Mouse (Mus musculus) testis, postnatal 10 days (tissue): ENCODE data around the gene Hist1h3e.
"Not testable (repeated sequence)": the region's sequence is repeated elsewhere in the genome, so short reads cannot be mapped to it uniquely, and the experiment has no call there.

ENCODE experiments used
- DNase-seq: peaks from one replicate; pipeline ENCODE4 v3.0.0; 2021; ENCODE audit warnings: low spot score

The Hist1h3e gene

GRCm38 (mm10) chr13:23582219-23583056, 20.3 kb upstream of the Hist1h3e start:
- no peak for DNase-seq

GRCm38 (mm10) chr13:23581408-23582218, 19.4 kb upstream of the Hist1h3e start, which contains the start of gene Hist1h4d:
TSS of gene Hist1h4d (plus strand) at chr13:23581598.
- peak; percentile 91 for DNase-seq

DNA sequence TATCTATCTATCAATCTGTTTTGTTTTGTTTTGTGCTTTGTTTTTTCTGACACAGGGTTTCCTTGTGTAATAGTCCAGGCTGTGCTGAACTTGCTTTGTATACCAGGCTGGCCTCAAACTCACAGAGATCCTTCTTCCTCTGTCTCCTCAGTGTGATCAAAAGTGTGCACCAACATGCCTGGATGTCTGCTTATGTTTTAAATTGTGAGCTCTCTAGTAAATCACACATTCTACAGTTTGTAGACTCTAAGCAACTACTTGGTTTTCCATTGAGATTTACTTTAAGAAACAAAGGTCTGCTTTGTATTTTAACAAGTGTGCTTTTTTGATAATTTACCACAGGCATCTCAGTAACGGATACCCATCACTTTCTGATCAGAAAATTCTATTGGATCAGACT, 15.7 kb upstream of the Hist1h3e start:
- DNase-seq, result no peak

GRCm38 (mm10) chr13:23576906-23577639, 14.9 kb upstream of the Hist1h3e start:
- DNase-seq, result no peak

DNA sequence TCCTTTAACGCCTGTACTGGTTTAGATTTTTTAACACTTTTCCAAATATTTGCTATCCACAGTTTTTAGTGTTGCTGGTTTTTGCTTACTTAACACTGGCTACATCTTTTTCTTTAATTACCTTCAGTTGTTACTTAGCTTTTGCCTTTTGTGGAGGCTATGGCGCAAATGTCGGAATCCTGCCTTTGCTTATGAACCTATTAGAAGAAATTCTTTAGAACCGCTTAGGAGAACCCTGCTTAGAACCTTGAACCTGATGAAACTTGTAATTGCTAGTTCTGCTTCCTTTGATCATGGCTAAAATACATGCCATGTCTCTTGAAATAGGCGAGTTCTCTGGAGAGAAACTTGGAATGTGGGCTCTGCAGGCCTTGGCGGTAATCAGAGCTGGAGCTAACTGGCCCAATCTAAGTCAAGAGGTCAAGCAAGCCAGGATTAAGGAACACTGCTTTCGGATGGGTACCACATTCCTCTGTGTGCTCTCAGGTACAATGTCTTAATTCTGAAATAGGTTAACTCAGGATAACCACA, 14.2 kb upstream of the Hist1h3e start:
- DNase-seq, result no peak

DNA sequence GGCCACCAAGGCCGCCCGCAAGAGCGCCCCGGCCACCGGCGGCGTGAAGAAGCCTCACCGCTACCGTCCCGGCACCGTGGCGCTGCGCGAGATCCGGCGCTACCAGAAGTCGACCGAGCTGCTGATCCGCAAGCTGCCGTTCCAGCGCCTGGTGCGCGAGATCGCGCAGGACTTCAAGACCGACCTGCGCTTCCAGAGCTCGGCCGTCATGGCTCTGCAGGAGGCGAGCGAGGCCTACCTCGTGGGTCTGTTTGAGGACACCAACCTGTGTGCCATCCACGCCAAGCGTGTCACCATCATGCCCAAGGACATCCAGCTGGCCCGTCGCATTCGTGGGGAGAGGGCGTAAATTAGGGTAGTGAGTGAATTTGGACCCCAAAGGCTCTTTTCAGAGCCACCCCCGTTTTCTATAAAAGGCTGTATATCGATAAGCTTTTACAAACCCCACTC, 13.7 kb upstream of the Hist1h3e start:
- not testable (repeated sequence) for DNase-seq

DNA sequence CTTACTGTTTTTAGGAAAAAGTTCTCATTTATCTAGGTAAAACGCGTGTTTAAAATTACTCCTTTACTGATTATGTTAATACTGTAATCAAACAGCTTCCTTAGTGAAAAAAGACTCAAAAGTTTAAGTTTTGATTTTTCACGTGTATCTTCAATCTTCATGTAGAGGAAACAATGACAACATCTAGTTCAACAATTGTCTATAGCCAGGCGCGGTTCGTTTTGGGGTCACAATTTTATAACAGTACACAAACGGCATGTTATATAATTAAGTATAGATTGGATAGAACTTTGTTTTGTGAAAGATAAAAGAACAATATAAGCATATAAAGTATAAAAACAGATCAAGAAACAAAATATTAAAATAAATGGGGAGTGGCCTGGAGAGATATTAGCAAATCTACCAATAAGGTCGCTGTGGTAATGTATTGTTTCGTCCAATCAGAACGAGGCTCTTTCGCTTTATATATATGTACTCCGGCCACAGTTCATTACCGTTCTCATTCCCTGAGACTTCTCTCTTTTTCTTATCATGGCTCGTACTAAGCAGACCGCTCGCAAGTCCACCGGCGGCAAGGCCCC, 13.2 kb upstream of the Hist1h3e start, which contains the start of gene Hist1h3d:
Gene Hist1h3d (plus strand): TSS at position 493 of the 581 bp plus-strand sequence.
- no peak for DNase-seq

GRCm38 (mm10) chr13:23574546-23575170, 12.5 kb upstream of the Hist1h3e start:
- not testable (repeated sequence) for DNase-seq

- DNase-seq, result peak; percentile 80
These were observed 11.8 kb upstream of the Hist1h3e start, which contains the start of the genes Hist1h2bf and Hist1h2ad for GRCm38 (mm10) chr13:23573898-23574524. TSS of gene Hist1h2bf (minus strand) at chr13:23574196. TSS of gene Hist1h2ad (plus strand) at chr13:23574381.

DNA sequence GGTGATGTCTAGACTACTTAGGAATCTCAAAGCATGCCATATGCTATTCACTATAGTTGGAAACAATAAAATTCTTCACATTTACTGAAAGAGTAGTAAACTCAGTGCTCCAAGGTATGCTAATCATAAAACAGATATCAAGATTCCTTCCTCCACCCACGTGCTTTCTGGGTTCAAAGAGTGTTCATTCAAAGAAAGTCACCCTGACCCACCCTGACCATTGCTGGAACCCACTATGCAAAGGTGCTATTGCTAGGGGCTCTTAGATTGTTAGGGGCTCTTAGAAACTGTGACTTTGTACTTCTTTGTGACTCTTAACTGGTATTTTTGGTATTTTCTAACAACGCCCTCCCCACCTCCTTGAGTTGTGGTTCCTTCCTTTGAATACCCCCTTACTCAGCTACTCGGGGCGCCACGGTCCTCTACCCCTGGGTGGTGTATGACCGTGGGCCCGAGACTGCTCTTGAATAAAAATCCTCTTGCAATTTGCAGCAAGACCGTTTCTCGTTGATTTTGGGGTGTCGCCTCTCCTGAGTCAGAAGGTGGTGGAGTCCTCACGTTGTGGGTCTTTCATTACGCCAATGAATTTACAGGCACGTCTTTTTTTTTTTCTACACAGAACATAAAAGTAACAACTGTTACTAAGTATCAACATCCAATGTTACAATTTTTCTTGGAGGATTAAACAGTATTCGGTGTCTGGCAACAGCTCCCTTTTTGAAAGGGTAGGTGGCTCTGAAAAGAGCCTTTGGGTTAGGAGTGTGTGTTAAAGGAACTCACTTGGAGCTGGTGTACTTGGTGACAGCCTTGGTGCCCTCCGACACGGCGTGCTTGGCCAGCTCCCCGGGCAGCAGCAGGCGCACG, 11.1 kb upstream of the Hist1h3e start:
- DNase-seq, result not testable (repeated sequence)

GRCm38 (mm10) chr13:23572218-23573033, 10.3 kb upstream of the Hist1h3e start:
- DNase-seq, result no peak

GRCm38 (mm10) chr13:23571504-23572217, 9.5 kb upstream of the Hist1h3e start:
- not testable (repeated sequence) for DNase-seq

DNA sequence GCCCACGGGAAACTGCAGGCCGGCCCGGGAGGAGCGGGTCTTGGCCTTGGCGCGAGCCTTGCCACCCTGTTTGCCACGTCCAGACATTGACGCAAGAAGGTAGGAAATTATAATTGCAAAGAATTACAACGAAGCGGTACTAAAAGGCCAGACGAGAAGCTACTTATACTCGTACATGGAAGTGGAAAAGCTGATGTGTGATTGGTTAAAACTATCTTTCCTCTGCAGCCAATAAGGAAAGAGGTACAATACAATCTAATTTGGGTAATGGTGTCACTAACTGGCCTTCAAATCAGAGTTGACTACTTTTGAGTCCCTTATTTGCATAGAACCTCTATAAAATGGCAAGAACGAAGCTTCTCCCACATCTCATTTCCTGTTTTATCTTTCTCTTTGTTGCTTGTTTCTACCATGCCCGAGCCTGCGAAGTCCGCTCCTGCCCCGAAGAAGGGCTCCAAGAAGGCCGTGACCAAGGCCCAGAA, 8.9 kb upstream of the Hist1h3e start, which contains the start of the genes Hist1h2ae and Hist1h2bg:
Gene Hist1h2ae (minus strand): TSS at position 199 of the 482 bp plus-strand sequence.
Gene Hist1h2bg (plus strand): TSS at position 375 of the 482 bp plus-strand sequence.
- DNase-seq, result peak; percentile 58

DNA sequence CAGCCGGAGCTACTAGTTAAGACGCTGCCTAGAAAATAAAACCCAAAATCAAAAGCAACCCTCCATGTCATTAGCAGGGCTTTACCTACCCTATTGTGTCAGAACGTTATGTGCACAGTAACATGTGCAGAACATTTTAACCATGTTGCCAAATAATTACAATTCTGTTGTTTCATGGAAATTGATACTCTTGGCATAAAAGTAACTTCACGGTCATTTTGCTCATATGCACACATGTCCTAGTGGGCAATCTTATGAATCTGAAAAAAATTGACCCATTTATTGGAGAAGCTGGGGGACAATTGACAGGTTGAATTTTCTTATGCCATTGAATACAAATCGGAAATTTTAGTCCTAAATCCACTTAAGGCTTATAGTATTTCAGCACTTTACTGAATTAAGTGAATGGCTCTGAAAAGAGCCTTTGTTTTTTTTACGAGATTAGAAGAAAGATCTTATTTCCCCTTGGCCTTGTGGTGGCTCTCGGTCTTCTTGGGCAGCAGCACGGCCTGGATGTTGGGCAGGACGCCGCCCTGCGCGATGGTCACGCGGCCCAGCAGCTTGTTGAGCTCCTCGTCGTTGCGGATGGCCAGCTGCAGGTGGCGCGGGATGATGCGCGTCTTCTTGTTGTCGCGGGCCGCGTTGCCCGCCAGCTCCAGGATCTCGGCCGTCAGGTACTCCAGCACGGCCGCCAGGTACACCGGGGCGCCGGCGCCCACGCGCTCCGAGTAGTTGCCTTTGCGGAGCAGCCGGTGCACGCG, 8.3 kb upstream of the Hist1h3e start:
- DNase-seq, result not testable (repeated sequence)

GRCm38 (mm10) chr13:23564482-23564881, 2.3 kb upstream of the Hist1h3e start:
- no peak for DNase-seq

GRCm38 (mm10) chr13:23562699-23563462, 712 bp upstream of the Hist1h3e start:
- no peak for DNase-seq
